Mouse (Mus musculus) heart, embryonic 16.5 days (tissue): ENCODE data around the gene Fmo6. TPM values are rescaled to one million over a fixed set of nuclear protein-coding genes. Genes with fewer than 3 reads are reported as not detected.

Source experiments
- ATAC-seq: fragments of 200-750 bp; cut with Nextera tagmentation; replicated peaks from 2 replicates; pipeline ENCODE4 v1.8.0; 2017; ENCODE audit warnings: moderate number of reproducible peaks; ENCODE audit not compliant: insufficient read depth, low FRiP score; ENCODE audit errors: extremely low read depth
- H3K27ac ChIP-seq: fragments of 300-500 bp; sonication (generic); 2 replicates; pipeline ENCODE4 v1.5.1; 2014; ENCODE audit warnings: mild to moderate bottlenecking, low read length, control low read depth, moderate library complexity
- H3K27me3 ChIP-seq: fragments of 300-500 bp; sonication (generic); 2 replicates; pipeline ENCODE4 v1.6.1; 2014; ENCODE audit warnings: low read length, mixed read lengths; ENCODE audit not compliant: control insufficient read depth, insufficient read depth
- H3K36me3 ChIP-seq: fragments of 300-500 bp; sonication (generic); 2 replicates; pipeline ENCODE4 v1.6.1; 2014; ENCODE audit not compliant: control insufficient read depth, insufficient read depth
- H3K4me1 ChIP-seq: fragments of 300-500 bp; sonication (generic); 2 replicates; pipeline ENCODE4 v1.6.1; 2014; ENCODE audit warnings: low read length, mixed read lengths; ENCODE audit not compliant: control insufficient read depth, insufficient read depth
- H3K4me2 ChIP-seq: fragments of 300-500 bp; sonication (generic); 2 replicates; pipeline ENCODE4 v1.6.1; 2014; ENCODE audit warnings: low read depth, mild to moderate bottlenecking, control low read depth, low read length
- H3K4me3 ChIP-seq: fragments of 300-500 bp; sonication (generic); 2 replicates; pipeline ENCODE4 v1.5.1; 2014; ENCODE audit warnings: mild to moderate bottlenecking, control low read depth, low read length
- H3K9ac ChIP-seq: fragments of 300-500 bp; sonication (generic); 2 replicates; pipeline ENCODE4 v1.6.1; 2014; ENCODE audit warnings: low read length, control low read depth
- H3K9me3 ChIP-seq: fragments of 300-500 bp; sonication (generic); replicated peaks from 2 replicates; pipeline ENCODE4 v1.6.1; 2016; ENCODE audit warnings: low read length; ENCODE audit not compliant: control insufficient read depth
- WGBS: fragments of 180-500 bp; shearing (Covaris S2); extraction: QIAGEN DNeasy Blood & Tissue Kit; methylation state at CpG from one replicate; pipeline ENCODE4 v1.1.7; 2014; 5-methylcytosine and 5-hydroxymethylcytosine counted together
- polyA plus RNA-seq: library from polyadenylated mRNA; unstranded; fragments of >200 nt; fragmentation: Nextera tagmentation; extraction: Ambion mirVana; gene quantifications from 2 replicates; pipeline ENCODE4 v1.2.1, GENCODE M21; 2015

Fmo6 gene
- polyA plus RNA-seq, 1 experiment from 2014 or later, result 0.07 TPM

DNA sequence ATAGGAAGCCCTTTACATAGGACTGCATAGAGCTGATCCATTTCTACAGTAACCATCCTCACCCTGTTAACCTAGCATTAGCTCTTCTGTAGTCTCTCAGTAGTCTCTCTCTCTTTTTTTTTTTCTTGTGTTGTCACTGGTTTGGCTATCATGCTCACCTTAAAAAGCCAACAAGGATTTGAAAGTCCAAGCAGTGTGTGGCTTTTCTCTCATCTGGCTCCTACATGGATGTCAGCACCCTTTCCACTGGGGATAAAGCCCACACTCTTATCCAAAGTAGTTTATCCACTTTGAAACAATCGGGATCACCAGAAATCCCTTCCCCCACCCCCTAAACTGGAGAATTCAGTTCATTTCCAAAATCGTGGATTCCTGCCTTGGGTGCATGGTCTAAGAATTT lies 6.7 kb downstream of the Fmo6 start:
- ATAC-seq, result no peak
- Histone ChIP-seq H3K9ac (no peak overlapping the region), H3K9me3 (no peaks in the 10 kb centered on the region), H3K4me3 (no peak overlapping the region), H3K4me1 (no peaks in the 10 kb centered on the region), H3K27ac (no peak overlapping the region), H3K36me3 (no peaks in the 10 kb centered on the region), H3K4me2 (no peak overlapping the region), H3K27me3 (no peaks in the 10 kb centered on the region)
- WGBS, result 40% methylated on average over 2 of the region's 2 CpGs

DNA sequence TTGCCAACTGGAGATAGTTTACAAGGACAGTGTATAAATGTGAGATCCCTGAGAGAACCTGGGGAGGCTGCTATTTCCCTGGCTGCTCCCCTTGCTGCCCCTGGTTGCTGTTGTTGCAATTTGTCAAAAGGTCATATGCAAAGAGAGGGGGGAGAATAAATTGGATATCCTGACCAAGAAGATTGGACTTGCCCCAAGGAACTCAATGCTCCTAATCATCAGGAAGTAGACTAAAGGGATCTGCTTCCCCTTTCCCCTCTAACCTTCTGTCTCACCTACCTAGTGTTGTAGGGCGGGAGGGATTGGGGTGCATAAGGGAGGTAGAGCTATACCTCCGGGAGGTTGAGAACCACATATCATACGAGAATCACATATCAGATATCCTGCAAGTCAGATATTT lies 8.2 kb downstream of the Fmo6 start:
- no peak for ATAC-seq
- Histone ChIP-seq H3K27ac (no peak overlapping the region), H3K9me3 (no peaks in the 10 kb centered on the region), H3K27me3 (no peaks in the 10 kb centered on the region), H3K9ac (no peak overlapping the region), H3K4me3 (no peak overlapping the region), H3K4me2 (no peak overlapping the region), H3K36me3 (no peaks in the 10 kb centered on the region), H3K4me1 (no peaks in the 10 kb centered on the region)
- 73% methylated on average over 3 of the region's 3 CpGs for WGBS

DNA sequence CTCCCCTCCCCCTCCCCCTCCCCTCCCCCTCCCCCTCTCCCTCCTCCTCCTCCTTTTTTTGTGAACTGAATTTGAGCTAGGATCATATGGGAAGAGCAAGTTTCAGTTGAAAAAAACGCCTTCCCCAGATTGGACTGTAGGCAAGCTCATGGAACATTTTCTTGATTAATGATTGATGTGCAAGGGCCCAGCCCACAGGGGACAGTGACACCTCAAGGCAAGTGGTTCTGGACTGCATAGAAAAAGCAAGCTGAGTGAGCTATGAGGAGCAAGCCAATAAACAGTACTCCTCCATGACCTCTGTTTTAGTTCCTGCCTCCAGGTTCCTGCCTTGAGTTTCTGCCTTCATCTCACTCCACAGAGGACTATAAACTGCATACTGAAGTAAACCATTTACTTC lies 12.2 kb downstream of the Fmo6 start:
- no peak overlapping the region for H3K9ac ChIP-seq
- no peaks in the 10 kb centered on the region for H3K9me3 ChIP-seq
- no peak overlapping the region for H3K4me3 ChIP-seq
- no peaks in the 10 kb centered on the region for H3K27me3 ChIP-seq
- H3K27ac ChIP-seq, result no peak overlapping the region
- 67% methylated on average over 1 of the region's 1 CpGs for WGBS
- ATAC-seq, result no peak
- no peak overlapping the region for H3K4me2 ChIP-seq
- no peaks in the 10 kb centered on the region for H3K4me1 ChIP-seq
- no peaks in the 10 kb centered on the region for H3K36me3 ChIP-seq

DNA sequence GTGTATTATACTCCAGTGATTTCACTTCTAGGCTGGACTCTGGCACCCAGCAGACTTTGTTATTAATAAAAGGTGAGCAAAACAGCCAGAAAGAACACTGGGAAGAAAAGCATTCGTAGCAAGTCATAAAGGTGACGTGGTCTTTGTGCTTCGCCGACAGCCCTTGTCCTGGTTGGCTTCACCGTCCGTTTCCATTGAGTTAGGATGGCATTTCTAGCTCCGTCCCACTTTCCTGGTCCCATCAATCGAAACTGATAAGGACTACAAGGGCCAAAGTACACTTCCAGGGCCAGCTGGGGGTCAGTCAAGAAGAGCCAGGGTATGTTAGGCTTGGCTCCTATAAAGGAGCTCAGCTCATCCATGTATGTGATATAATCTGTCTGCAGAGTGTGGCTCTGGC lies 20.7 kb downstream of the Fmo6 start:
- no peak overlapping the region for H3K4me2 ChIP-seq
- no peak overlapping the region for H3K4me3 ChIP-seq
- no peaks in the 10 kb centered on the region for H3K9me3 ChIP-seq
- no peak overlapping the region for H3K27ac ChIP-seq
- no peaks in the 10 kb centered on the region for H3K27me3 ChIP-seq
- no peaks in the 10 kb centered on the region for H3K36me3 ChIP-seq
- H3K4me1 ChIP-seq, result no peaks in the 10 kb centered on the region
- 70% methylated on average over 8 of the region's 8 CpGs for WGBS
- ATAC-seq, result no peak
- no peak overlapping the region for H3K9ac ChIP-seq

DNA sequence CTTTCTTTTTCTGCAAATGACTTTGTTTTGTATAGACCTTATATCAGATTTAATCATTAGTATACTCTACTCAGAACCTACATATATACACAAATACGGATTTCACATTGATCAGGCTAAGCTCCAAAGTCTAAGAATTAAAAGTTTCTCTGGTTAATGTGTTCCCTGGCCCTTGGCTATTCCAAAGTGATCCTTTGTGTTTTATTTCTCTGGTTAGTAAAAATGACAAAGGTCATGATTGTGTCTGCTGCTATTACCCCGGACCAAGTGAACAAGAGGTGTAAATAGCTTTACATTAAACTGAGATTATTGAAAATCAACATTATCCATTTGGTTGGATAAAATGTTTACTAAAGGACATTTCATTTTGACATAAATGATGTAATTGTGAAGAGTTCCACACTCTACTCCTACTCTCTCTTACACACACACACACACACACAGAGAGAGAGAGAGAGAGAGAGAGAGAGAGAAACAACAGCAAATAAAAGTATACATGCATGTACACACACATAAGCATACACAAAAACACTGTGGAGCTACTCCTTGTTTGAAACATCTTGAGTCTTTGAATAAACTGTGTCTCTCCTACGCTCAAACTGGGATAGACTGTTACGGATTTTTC lies 22.3 kb downstream of the Fmo6 start:
- H3K27ac ChIP-seq, result no peak overlapping the region
- no peaks in the 10 kb centered on the region for H3K9me3 ChIP-seq
- H3K36me3 ChIP-seq, result no peaks in the 10 kb centered on the region
- WGBS, result 76% methylated on average over 4 of the region's 4 CpGs
- no peaks in the 10 kb centered on the region for H3K27me3 ChIP-seq
- ATAC-seq, result no peak
- no peaks in the 10 kb centered on the region for H3K4me1 ChIP-seq
- H3K9ac ChIP-seq, result no peak overlapping the region
- no peak overlapping the region for H3K4me2 ChIP-seq
- H3K4me3 ChIP-seq, result no peak overlapping the region

DNA sequence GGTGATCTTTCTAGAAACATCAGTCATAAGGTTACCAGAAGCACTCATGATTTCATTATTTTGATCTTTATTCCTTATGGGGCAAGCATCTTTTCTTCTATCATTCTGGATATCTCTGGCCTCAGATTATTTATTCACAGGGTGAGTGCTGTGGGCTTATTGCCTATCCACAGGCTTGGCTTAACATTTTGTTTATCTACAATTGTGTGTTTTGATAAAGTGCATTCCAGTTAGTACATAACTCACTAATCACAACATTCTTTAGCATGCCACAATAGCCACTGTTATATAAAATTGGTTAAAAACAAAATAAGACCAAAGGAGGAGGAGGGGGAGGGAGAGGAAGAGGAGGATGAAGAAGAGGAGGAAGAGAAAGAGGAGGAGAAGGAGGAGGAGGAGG lies 25.2 kb downstream of the Fmo6 start:
- Histone ChIP-seq H3K4me1 (no peaks in the 10 kb centered on the region), H3K4me2 (no peak overlapping the region), H3K27ac (no peak overlapping the region), H3K36me3 (no peaks in the 10 kb centered on the region), H3K9me3 (no peaks in the 10 kb centered on the region), H3K27me3 (no peaks in the 10 kb centered on the region), H3K4me3 (no peak overlapping the region), H3K9ac (no peak overlapping the region)
- ATAC-seq, result no peak

DNA sequence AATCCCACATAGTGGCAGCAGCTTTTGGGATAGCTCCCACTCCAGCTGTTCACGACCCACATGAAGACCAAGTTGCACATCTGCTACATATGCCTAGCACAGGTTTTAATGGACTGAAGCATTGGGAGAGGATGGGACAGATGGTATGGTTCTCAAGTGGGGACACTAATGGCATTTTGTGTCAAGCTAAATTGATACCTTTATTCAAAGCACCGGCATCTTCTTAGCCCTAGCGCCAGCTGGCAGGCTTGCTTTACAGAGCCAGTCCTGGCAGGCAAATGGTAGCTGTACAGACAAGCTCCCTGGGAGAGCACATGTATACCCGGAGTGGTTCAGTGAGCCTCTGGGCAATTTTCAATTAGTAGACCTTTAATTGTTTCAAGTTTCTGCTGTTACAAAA lies 35.4 kb downstream of the Fmo6 start:
- H3K4me2 ChIP-seq, result no peak overlapping the region
- no peaks in the 10 kb centered on the region for H3K9me3 ChIP-seq
- 86% methylated on average over 4 of the region's 4 CpGs for WGBS
- ATAC-seq, result no peak
- no peaks in the 10 kb centered on the region for H3K27me3 ChIP-seq
- H3K4me1 ChIP-seq, result no peaks in the 10 kb centered on the region
- H3K36me3 ChIP-seq, result no peaks in the 10 kb centered on the region
- H3K9ac ChIP-seq, result no peak overlapping the region
- no peak overlapping the region for H3K27ac ChIP-seq
- no peak overlapping the region for H3K4me3 ChIP-seq

DNA sequence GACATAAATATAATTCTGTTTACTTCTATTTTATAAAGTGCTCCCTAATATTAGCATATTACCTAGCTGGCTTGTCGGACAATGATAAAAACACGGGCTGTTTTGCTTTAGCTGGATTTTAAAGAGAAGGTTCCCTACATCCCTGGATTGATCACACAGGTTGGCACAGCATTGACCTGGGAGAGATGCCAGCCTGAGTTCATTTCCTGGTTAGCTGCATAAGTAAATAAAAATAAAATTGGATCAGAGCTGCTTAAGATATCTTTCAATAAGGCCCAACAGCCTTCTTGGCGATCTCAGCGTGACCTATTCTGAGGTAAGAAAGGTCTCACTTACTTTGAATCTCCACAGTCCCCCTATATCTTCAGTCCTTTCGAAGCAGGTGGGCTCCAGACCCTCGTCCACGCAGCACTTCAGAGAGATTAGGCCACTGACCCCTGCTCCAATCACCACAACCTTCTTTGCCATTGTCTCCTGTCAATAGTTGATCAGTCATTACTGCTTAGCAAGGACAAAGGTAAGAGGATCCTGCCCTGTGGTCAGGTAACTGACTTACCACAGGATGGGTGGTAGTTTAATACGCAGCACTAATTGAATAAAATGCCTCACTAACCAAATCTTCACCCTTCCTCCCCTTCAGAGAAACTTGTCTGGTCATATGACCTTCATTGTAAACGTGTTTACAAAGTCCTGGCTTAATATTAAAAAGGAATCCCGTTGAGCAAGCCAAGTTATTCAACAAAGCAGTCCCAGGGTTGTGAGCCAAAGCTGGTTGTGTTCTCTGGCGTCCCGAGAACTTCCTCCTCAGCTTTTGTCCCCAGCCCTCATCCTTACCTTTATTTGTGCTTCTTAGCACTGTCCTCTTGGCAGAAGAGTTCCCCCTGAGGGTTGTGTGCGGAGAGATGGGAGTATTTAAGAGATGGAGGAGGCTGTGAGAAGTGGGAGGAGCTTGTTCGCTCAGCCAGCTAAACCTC lies 39.2 kb downstream of the Fmo6 start, which contains the start of gene Fmo2:
TSS of gene Fmo2 (minus strand) at position 889 of the 974 bp plus-strand sequence.
- Histone ChIP-seq H3K27ac (no peak within 1 kb of the TSS), H3K4me3 (no peak within 1 kb of the TSS), H3K36me3 (no peaks in the 10 kb centered on the region), H3K4me1 (no peaks in the 10 kb centered on the region), H3K27me3 (no peaks in the 10 kb centered on the region), H3K9ac (no peak within 1 kb of the TSS), H3K9me3 (no peaks in the 10 kb centered on the region), H3K4me2 (no peak within 1 kb of the TSS)
- 0 out of 2 replicates have a peak, but pooled peaks have one; percentile 28 for ATAC-seq
- WGBS, result 61% methylated on average over 14 of the region's 14 CpGs

DNA sequence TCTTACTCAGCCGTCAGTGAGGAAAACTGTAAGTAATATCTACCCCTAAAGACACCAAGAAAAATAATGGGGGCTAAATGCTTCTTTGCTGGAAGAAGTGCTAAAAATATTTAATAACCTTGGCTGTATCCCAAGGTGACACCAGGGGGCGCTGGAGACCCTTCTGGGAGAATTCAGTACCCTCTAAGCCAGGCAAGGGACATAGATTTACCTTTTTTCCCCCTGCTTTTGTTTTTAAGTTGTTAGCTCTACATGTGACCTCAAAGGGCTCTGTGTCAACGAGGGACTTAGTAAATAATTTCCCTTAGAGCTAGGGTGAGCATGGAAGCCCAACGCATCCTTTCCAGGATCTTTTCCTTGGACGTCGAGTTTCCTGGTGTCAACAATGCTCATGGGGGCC lies 41.4 kb downstream of the Fmo6 start:
- Histone ChIP-seq H3K9ac (no peak overlapping the region), H3K4me2 (no peak overlapping the region), H3K4me3 (no peak overlapping the region), H3K36me3 (no peaks in the 10 kb centered on the region), H3K27ac (no peak overlapping the region), H3K4me1 (no peaks in the 10 kb centered on the region), H3K27me3 (no peaks in the 10 kb centered on the region), H3K9me3 (no peaks in the 10 kb centered on the region)
- ATAC-seq, result no peak
- whole genome bisulfite sequencing, result 40% methylated on average over 6 of the region's 6 CpGs
